Mouse (Mus musculus): Measurements from ENCODE around the gene Kpnb1.

Kpnb1 gene

DNA sequence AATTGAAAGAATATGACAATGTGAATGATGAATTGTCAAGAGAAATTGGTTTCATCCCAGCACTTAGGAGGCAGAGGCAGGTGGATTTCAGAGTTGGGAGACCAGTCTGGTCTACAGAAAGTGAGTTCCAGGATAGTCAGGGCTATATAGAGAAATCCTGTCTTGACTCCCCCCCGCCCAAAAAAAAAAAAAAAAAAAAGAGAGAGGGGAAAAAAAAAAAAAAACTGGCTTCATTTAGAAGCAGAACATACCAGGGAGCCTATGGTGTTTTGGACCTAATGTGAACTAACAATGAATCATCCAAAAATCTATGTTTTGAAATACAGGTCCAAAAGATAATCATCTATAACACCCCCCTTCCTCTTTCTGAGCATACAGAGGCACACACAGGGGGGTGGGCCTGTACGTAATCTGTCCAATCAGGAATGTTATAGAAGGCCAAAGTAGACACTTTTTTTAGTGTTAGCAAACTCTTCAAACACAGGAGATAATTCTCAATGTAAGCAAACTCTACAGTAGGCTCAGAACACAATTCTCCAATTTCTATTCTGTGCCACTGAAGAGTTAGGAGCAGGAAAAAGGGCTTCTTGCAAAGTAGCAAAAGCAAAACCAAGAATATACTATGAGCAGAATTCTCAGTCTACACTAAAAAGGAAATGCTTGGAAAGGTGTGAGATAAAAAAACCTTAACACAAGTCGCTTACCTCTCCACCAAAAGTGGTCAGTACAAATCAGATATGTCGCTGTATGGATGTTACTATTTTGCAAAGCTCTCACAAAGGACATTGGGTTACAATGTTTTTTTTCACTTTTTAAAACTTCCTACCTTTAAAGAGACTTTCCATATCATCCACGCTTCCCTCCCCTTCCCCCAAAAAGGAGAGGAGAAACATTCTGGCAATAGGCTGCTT lies 1.7 kb downstream of the Kpnb1 start:
- no peak for DNase-seq

DNA sequence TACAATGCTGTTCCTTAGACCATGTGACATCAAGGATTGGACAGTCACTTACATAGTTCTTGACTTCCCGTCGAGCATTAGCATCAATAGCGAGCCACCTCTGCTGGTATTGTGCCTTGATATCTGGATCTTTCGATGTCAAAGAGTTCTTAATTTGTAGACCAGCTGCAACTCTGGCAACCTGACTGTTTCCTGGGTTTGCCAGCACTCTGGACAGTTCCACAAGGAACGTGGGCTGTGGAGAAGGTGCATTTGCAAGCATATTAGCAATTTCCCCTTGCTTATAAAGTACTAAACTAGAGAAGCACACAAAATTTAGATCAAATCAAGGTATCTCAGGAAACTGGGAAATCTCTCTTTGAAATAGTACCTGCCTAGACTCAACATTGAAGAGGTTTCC lies 2.8 kb downstream of the Kpnb1 start:
- DNase-seq, result no peak

DNA sequence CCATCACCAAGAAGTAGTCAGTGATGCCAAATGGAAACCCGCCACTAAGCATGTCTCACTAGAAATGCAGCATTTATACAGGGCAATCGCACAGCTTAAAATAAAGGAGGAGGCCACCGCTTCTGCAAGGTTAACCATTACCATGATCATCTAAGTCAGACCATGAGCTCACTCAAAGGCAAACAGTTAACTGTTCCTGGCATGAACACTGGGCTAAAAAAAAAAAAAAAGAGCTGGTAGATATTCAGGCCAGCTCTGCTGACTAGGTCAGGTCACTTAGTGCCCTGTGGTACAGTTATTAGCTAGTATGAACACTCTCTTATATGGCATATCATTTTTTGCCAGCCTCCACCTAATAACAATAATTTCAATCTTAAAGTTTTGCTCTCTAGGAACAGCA lies 5.2 kb downstream of the Kpnb1 start:
- no peak for DNase-seq

DNA sequence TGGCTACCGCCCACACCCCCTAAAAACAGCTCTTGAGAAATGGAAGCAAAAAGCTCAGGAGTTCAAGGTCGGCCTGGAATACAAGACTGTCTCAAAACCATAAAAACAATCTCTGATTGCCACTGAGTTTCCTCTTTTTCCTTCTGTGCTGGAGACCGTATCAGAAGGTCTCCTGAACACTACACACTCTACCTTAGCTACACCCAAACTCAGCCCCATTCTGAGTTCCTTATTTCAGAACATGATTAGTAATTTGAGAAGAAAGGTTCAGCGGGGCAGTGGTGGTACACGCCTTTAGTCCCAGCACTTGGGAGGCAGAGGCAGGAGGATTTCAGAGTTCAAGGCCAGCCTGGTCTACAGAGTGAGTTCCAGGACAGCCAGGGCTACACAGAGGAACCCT lies 6.6 kb downstream of the Kpnb1 start:
- no peak for DNase-seq

DNA sequence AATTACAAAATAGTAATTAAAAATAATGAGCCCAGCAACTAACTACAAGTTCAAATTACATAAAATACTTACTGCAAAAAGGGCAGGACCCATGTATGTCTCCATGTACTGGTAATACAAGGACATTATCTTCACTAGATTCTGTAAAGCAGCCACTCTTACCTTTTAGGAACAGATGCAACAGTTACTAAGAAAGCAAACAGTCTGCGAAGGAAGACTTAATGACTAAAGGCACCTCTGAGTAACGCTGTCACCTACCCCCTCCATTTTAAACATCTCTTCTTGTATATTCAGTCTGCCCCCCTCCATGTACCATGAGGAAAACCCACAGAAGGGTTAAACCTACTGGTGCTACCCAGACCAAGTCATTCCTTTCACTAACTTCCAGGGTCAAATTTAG lies 9.5 kb downstream of the Kpnb1 start:
- DNase-seq, result no peak

DNA sequence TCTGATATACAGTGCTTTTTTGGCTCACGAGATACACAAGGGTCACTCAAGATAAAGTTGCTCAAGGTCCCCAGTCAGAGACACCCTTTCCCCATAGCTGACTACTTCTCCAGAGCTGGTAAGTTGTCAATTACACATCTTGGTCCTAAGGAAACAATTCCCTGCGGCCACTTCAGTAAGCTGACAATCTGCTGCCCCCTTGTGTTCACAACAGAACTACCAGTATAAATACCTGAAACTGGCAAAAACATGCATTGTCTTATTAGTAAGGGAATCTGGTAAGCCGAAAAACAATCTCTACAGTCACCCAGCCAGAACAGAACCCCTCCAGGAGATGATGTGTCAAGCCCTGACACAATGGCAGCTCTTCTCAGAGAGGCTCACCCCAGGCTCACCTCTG lies 10.8 kb downstream of the Kpnb1 start:
- peak; percentile 70 for DNase-seq

DNA sequence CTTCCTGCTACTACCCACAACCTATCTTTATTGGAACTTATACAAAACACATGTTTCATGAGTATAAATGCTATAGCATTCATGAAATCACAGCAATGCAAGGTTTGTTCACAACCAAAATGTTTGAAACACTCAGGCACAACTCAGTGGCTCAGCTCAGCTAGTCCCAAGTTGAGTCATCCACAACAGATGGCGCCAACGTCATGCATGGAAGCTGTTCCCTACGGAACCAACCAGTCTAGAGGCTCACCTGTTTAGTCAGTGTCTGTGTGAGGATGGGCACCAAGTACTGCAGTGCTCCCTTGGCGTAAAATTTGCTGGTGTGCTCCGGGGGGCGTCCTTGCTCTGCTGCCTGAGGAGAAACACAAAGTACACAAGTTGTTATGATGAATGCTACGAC lies 12.2 kb downstream of the Kpnb1 start:
- DNase-seq, result no peak

DNA sequence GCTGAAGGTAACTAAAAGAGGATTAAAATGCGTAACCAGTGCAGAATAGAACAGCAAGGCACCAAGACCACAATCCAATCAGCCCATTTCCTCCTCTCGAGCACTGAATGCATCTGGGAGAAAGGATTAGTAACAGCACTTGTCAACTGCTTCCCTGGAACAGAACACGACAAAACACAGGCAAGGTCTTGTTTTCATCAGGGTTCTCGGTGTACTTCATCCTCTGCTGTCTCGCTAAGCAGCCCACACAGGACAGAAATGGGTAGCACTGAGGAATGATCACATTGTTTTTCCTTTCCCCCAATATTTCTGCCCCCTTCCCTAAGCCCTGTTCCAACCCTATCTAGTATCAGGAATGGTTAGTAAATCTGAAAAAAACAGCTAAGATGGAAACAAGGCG lies 27.3 kb downstream of the Kpnb1 start:
- DNase-seq, result no peak

DNA sequence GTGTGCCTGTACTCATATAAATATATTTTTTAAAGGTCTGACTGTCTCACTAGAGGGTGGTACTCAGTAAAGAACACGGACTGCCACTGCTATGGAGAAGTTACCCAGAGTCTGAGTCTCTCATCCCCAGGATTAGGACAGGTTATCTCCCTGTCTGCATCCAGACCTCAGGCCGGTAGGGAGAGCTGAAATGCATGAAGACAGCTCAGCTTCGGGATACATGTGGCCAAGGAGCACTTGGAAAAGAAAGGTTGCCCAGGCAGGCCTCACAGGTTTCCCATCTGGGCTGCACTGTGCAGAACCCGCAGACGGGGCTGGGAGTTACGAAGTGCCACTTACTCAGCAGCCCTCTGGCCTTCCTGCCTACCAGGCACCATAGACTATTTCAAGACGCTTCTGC lies 30.7 kb downstream of the Kpnb1 start:
- DNase-seq, result no peak

DNA sequence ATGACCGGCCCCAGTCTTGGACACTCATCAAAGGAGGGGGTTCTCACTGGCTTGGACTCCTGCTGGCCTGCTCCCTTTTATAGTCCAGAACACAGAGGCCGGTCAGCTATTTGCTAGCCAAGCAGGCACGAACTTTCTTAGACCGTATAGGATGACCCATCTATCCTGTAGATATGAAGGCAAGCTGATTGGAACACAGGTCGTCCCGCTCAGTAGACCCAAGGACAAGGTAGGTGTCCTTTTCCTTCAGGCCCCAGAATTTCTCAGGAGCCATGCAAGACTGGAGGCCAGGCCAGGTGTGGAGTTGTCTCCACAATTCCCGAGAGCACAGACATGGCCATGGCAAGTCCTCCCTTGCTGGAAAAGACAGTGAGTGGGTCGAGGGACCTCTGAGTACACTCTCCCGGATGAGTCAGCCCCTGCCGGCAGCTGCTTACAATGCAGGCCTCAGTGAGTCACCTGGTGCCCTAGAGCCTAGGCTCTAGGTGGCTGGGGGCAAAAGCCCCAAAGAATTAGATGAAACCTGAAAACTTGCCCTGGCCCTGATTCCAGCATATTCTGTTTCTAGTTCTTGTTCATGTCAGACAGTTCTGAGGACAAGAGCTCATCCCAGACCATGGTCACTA lies 34.9 kb downstream of the Kpnb1 start:
- no peak for DNase-seq

DNA sequence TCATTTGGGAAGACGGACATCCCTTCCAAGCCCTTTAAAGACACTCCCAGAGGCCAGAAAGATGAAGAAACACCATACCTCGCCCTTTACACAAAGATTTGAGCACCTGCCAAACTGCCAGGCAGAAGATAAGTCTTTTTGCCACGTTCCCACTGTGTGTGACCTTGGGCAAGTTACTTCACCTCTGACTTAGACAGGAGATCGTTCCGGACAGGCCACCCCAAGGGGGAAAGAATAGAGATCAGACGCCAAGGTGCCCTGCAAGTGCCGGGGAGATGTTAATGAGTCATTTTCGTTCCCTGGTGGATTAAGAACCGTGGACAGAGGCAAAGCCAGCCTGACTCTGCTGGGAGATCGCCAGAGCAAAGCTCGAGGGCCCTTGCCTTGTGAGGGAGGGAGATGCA lies 35.7 kb downstream of the Kpnb1 start:
- peak; percentile 49 for DNase-seq

DNA sequence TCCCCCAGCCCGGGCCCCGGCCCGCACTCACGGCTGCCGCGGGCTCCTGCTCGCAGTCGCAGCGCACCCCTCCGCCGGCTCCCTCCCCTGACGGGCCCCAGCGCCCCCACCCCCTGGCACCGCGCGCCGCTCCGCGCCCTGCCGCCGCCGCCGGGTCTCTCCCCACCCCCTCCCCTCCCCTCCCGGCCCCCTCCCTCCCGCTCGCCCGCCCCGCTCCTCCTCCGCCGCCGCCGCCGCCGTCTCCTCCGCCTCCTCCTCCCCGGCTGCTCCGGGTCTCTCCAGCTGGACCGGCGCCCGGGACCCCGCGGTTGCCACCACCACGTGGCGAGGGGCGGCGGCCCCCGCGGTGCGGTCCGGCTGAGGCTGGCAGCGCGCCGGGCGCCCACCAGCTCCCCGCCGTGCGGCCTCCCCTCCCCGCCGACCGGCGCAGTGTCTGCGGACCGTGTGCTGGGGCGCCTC lies 36.3 kb downstream of the Kpnb1 start, which contains the start of gene Tbkbp1:
Gene Tbkbp1 (minus strand): TSS at position 153 of the 459 bp plus-strand sequence.
- peak; percentile 32 for DNase-seq

DNA sequence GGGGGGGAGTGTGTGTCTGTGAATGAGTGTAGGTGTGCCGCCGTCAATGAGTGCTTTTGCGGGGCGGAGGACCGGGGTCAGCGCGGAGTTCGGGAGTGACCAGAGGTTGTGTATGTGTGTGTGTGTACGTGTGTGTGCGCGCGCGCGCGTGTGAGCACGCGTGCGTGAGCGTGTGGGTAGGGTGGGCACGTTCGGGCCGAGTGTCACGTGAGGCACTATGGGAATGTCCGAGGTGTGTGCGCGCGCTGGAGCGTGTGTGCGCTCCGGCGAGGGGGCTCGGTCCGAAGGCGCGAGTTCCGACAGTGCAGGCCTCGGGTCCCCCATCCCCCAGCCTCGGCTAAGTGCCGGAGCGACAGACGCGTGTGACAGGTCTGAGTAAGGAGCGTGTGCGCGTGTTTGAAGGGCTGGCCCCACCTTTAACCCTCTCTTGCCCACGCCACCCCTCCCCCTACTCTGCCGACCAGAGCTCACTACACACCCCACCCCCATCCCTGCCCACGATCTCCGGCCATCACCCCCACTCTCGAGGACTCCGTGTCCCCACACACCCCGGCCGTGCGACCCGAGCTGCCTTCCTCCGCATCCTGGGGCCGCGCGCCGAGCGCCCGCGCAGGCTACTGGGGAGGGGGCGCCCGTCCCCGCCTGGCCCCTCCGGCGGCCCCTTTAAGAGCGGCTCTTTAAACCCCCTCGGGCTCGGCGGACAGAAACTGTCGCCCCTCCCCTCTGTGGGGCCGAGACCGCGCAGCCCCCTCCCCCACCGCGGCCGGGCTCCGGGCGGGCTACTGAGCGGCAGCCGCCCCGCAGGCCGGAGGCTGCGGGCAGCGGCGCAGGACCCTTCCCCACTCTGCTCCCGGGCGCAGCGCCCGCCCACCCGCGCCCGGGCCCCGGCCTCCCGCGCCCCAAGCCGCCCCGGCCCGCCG lies 37.0 kb downstream of the Kpnb1 start:
- peak; percentile 58 for DNase-seq

DNA sequence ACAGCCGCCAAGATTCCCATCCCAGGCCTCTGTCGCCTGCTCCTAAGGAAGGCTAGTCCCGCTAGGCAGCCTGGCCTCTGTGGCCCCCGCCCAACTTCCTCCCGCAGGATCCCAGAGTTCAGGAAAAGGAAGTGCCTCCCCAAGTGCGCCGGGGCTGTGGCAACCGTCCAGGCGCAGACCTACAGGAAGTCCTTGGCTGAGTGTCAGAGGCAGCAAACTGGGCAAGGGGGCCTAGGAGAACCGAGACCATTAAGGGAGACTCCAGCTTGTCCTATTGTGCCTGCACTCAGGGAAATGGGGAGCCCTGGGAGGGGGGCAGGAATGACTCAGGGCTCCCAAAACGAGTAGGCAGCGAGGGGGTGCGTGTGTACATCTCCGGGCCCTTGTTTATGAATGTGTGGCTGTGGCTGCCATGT lies 37.7 kb downstream of the Kpnb1 start:
- DNase-seq, result peak; percentile 89

DNA sequence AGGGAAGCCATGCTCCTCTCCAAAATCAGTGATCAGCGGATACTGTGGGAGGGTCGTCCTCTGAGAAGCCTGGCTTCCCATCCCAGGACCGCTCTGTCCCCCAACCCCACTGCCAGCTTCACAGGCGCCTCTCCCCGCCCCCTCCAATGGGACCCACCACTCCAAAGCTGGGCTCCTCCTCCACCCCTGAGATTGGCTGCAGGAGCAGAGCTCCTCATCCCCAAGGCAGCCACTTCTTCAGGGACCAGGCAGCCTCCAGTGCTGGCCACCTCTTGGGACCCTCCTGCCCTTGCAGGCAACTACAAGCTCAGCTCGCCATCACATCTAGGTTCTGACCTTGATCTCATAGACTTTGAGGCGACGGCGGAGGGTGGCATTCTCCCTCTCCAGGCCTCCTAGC lies 38.7 kb downstream of the Kpnb1 start:
- DNase-seq, result no peak

DNA sequence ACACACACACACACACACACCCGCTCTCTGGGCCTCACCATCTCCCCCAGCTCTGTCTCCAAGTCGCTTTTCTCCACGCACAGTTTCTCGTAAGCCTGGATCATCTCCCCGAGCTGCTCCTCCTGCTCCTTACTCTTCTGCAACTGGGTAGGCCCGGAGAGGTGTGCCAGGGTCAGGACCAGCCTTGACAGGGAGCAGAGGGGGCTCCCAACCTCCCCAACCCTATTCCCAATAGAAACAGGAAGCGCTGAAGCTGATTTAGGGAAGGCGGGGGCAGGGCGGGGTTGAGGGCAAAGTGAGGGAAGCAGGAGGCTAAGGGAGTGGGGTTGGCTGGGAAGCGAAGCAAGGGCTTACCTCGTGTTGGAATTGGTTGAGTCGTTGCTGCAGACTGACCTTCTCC lies 39.1 kb downstream of the Kpnb1 start:
- peak; percentile 20 for DNase-seq

DNA sequence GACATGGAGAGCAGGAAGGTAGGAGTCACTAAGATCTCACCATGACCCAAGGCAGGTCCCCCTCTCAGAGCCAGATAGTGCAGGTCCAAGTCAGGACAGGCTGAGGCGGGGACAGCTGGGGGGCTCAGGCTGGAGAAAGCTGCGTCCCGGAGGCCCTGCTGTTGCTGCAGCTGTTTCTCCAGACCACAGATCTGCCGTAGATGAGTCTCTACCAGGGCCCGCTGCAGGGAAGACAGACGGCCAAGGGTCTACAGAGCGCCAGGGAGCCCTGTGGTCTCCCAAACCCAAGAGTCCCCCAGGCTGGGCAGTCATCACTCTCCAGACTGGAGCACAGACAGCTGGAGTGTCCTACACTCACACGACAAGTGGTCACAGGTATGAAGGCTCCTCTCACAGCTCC lies 40.3 kb downstream of the Kpnb1 start:
- no peak for DNase-seq

DNA sequence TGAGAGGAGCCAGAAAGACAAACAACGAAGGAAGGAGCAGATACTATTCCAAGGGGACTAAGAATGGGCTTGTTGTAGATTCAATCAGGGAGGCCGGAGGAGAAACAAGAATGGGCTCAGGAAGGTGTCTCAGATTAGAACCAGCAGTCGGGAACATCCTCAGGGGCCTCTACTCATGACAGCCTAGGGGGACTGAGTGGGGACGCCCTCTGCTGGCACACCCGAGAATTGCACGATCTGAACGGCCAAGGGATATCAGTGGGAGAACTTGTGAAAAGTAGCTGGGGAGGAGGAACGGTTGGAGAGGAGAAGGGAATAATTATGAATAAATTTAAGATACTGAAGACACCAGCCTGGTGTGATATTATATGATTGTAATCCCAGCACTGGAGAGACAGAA lies 41.0 kb downstream of the Kpnb1 start:
- peak; percentile 85 for DNase-seq

DNA sequence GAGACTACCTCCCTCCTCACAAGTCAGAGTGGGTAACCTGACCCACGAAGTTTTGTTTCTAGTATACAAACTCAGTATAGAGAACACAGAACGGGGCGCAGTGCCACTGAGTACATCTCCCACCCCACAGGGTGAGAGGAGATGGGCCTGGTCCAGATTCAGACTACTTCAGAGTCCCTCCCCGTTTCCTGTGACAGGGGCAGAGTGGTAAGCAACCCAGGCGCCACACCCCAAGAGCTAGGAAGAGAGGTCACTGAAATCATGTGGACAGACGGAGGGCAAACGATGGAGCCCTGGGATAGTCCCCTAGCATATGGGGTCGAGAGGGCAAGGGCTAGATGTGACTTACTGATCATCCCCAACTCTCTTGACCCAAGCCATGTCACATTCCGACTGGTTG lies 41.7 kb downstream of the Kpnb1 start:
- no peak for DNase-seq

DNA sequence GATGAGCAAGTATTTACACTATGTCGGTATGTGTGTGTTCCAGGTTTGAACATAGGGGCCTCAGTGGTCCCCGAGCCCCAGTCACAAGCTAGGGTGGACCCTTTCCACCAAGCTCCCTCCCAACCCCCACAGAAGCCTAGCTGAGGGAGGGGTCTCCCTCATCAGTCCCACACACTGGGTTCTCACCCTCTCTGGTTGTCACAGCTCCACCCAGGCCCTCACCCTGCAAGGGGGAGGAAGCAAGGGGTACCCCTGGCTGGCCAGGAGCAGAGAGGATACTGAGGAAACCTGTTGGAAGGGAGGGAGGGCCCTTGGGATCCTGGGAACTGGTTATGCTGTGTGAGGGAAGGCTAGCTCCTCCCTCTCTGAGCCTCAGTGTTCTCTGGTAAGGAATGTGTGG lies 42.4 kb downstream of the Kpnb1 start:
- no peak for DNase-seq

DNA sequence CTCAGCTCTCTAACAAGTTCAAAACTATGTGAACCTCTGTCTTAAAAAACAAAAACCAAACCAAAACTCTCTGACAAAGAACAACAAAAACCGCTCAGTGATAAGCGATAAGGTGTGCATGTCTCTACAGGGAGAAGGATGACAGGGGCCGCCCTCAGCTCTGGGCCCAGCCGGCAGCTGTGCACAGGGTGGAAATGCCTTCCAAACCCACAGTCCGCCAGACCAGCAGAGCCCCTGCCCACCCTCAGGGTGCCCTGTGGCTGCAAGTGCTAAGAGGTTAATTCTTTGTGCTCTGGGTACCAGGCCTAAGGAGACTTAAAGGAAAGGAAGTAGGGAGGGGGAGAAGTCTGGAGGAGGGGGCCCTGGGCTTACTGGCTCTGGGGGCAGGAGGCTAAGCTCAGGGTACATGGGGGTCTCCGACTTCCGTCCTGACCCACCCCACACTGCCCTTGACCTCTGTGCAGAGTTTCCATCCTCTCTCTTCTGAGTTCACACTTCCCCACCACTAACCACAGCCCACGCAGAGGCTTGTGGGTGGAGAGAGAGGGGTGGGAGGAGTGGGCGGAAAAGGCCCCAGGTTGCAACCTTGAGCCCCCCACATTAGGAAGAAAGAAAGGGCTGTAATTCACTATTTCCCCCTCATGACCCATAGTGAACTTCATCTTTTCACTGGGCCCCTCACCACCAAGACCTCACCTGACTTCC lies 44.3 kb downstream of the Kpnb1 start:
- DNase-seq, result no peak

DNA sequence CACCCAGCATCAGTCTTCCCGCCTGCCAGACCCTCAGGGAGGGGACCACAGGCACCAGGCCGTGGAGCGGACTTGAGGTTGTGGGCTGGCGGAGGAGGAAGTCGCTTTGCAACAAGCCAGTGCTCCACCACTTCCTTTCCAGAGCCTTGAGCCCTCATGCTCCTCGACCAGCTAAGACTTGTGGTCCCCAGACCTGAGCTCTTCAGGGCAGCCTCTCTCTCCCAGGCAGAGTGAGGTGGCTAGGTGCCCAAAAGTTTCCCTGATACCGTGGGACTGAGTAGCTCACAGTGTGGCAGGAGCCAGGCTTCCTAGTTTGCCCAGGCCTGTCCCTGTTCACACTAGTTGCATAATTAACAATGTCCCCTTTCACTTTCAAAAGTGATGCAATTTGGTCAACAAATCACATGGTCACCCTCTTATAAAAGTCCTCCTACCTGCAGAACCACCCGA lies 45.5 kb downstream of the Kpnb1 start:
- DNase-seq, result peak; percentile 49

DNA sequence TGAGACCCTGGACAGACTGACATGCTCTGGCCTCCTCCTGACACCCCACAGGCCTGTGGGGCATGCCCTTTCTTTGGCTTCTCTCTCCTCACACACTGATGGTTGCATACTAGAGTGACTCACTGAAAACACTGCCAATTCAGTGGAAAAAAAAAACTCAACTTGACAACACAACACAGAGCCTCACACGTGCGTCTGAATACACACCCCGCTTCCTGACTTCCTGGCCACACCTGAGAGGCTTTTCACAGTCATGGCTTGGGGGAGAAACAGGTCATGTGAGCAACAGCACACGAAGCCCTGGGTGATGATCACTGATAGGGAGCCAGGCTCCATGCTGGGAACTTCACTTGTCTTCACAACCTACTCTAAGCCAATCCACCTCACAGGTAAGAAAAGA lies 46.9 kb downstream of the Kpnb1 start:
- DNase-seq, result no peak

All from lung, postnatal 14 days (tissue).